Mouse (Mus musculus): ENCODE measurements around the gene Gm37240. TPM values are rescaled to one million over a fixed set of nuclear protein-coding genes. Genes with fewer than 3 reads are reported as not detected.

Gene Gm37240
- polyA plus RNA-seq, 1 experiment from 2014 or later: 4.6 TPM

DNA sequence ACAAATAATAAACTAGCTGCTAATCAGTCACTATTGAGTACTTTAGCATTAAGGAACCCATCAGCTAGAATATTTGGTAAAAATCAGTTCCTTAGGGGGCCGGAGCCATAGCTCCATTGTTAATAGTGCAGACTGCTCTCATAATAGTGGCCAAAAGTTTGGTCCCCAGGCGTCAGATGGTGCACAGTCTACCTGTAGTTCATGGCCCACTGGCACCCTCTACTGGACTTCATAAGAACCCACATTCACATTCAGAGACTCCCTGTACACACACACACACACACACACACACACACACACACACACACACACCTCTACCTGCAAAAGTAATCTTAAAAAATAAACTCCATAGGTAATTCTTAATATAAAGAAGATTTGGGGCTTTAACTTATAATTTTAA is 959.4 kb downstream of the Gm37240 start:
- Histone ChIP-seq H3K4me2 (ENCODE audit: low read depth, low read length) (no peak overlapping the region), H3K9ac (ENCODE audit: low read length) (no peak overlapping the region), H3K36me3 (ENCODE audit: control insufficient read depth, insufficient read depth, low read length) (no peaks in the 10 kb centered on the region), H3K4me1 (replicated peaks; ENCODE audit: control insufficient read depth, insufficient read depth, low read length) (peaks cover 6% of the 10 kb centered on the region), H3K4me3 (ENCODE audit: low read length) (no peak overlapping the region), H3K27ac (ENCODE audit: low read length) (no peak overlapping the region), H3K27me3 (ENCODE audit: control insufficient read depth, insufficient read depth, low read depth, low read length) (no peaks in the 10 kb centered on the region), H3K9me3 (ENCODE audit: control insufficient read depth, low read length) (no peaks in the 10 kb centered on the region)
- 80% methylated on average over 2 of the region's 2 CpGs for WGBS
- no peak for ATAC-seq (ENCODE audit: low read depth)

DNA sequence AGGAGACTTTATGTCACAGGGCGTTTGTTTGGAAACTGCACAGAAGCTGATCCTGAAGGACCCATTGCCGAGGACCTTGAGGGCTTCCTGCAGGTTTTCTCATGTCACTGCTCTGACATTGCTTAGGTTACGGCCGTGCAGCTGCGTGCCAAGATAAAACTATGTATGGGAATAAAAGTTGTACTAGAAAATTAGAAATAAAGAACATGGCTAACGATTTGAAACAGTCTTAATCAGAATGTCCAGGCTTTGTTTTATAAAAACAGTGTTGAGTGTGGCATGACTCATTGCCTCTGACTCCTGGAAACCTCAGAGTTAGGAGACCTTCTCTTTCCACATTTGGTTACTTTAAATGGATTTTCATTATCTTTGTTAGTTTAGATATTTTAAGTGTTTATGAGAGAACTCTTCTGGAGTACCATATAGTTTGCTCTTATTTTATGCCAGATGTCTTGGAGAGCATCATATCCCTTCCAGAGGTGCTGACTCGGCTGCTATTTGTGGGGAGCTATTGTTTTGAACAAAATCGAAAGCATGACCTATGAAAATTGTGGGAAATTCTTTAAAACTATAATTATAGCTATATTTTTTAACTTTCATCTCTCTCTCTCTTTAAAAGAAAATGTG is 960.0 kb downstream of the Gm37240 start:
- 39% methylated on average over 8 of the region's 8 CpGs for WGBS
- H3K4me2 ChIP-seq (ENCODE audit: low read depth, low read length): no peak overlapping the region

DNA sequence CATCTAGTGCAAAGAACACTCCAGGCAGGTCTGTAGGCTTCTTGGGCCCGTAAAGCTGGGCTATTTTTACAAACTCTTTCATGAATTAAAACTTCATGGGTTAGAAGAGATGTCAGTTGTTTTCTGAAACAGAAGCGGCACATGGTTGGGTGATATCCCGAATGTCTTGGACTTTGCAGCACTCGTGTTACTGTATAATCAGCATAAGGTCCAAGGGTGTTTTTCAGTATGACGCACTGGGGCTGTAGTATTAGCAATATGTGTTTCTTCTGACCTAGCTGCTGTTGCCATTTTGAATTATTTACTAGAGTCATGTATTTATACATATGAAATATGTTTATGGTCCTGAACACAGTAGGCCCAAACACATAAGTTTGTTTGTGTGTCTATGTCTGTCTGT is 961.2 kb downstream of the Gm37240 start:
- no peaks in the 10 kb centered on the region for H3K9me3 ChIP-seq (ENCODE audit: control insufficient read depth, low read length)
- no peaks in the 10 kb centered on the region for H3K27me3 ChIP-seq (ENCODE audit: control insufficient read depth, insufficient read depth, low read depth, low read length)
- 77% methylated on average over 5 of the region's 5 CpGs for WGBS
- no peak overlapping the region for H3K4me3 ChIP-seq (ENCODE audit: low read length)
- no peak overlapping the region for H3K9ac ChIP-seq (ENCODE audit: low read length)
- H3K36me3 ChIP-seq (ENCODE audit: control insufficient read depth, insufficient read depth, low read length): no peaks in the 10 kb centered on the region
- H3K27ac ChIP-seq (ENCODE audit: low read length): no peak overlapping the region
- H3K4me2 ChIP-seq (ENCODE audit: low read depth, low read length): no peak overlapping the region
- no peak for ATAC-seq (ENCODE audit: low read depth)
- H3K4me1 ChIP-seq (replicated peaks; ENCODE audit: control insufficient read depth, insufficient read depth, low read length): peaks cover 6% of the 10 kb centered on the region

More for the DNA sequence above, 960.0 kb downstream of the Gm37240 start:
- H3K4me1 ChIP-seq (replicated peaks; ENCODE audit: control insufficient read depth, insufficient read depth, low read length): peaks cover 6% of the 10 kb centered on the region
- H3K4me3 ChIP-seq (ENCODE audit: low read length): no peak overlapping the region
- no peaks in the 10 kb centered on the region for H3K36me3 ChIP-seq (ENCODE audit: control insufficient read depth, insufficient read depth, low read length)
- peak; percentile 69 for ATAC-seq (ENCODE audit: low read depth)
- no peaks in the 10 kb centered on the region for H3K27me3 ChIP-seq (ENCODE audit: control insufficient read depth, insufficient read depth, low read depth, low read length)
- H3K9me3 ChIP-seq (ENCODE audit: control insufficient read depth, low read length): no peaks in the 10 kb centered on the region
- H3K27ac ChIP-seq (ENCODE audit: low read length): peak overlapping the region; percentile 39; the same call in 1 of the 2 replicates
- H3K9ac ChIP-seq (ENCODE audit: low read length): no peak overlapping the region

DNA sequence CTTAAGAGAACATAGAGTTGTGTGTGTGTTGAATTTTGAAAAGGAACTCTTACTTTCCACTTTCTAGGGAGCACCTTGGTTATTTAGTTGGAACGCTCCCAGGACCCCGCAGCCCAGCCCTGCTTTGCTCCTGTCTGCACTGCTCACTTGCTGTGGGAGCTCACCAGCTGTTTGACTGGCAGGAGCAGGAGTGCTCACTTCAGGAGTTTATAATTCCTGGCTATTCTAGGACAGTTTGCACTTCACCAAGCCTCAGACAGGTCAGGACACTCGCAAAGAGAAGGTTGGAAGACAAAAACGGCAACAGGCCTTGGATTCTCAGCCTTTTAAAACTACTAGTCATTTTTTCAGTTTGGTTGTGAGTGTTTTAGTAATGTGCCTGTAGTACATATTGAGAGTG is 962.1 kb downstream of the Gm37240 start:
- Histone ChIP-seq H3K27me3 (ENCODE audit: control insufficient read depth, insufficient read depth, low read depth, low read length) (no peaks in the 10 kb centered on the region), H3K27ac (ENCODE audit: low read length) (no peak overlapping the region), H3K4me2 (ENCODE audit: low read depth, low read length) (no peak overlapping the region), H3K9ac (ENCODE audit: low read length) (no peak overlapping the region), H3K4me3 (ENCODE audit: low read length) (no peak overlapping the region), H3K9me3 (ENCODE audit: control insufficient read depth, low read length) (no peaks in the 10 kb centered on the region), H3K36me3 (ENCODE audit: control insufficient read depth, insufficient read depth, low read length) (no peaks in the 10 kb centered on the region), H3K4me1 (replicated peaks; ENCODE audit: control insufficient read depth, insufficient read depth, low read length) (peaks cover 6% of the 10 kb centered on the region)
- ATAC-seq (ENCODE audit: low read depth): no peak
- WGBS: 60% methylated on average over 4 of the region's 4 CpGs

DNA sequence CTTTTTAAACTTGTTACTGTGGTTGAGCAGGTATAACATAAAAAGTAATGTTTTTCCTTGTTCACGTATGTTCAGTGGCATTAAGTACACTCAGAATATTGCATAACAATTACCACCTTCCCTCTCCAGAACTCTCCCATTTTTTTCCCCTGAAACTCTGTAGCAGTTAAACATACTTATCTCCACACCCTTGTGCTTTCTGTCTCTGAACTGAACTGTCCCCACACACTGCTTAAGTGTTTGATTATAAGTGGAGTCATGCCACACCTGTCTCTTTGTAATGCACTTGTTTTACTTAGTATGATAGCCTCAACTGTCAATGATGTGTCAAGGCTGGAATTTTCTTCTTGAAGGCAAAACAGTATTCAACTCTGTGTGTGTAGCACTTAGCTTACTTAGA is 963.6 kb downstream of the Gm37240 start:
- H3K4me3 ChIP-seq (ENCODE audit: low read length): no peak overlapping the region
- H3K4me1 ChIP-seq (replicated peaks; ENCODE audit: control insufficient read depth, insufficient read depth, low read length): peaks cover 6% of the 10 kb centered on the region
- no peaks in the 10 kb centered on the region for H3K9me3 ChIP-seq (ENCODE audit: control insufficient read depth, low read length)
- no peak overlapping the region for H3K4me2 ChIP-seq (ENCODE audit: low read depth, low read length)
- 65% methylated on average over 1 of the region's 1 CpGs for WGBS
- no peak overlapping the region for H3K27ac ChIP-seq (ENCODE audit: low read length)
- H3K36me3 ChIP-seq (ENCODE audit: control insufficient read depth, insufficient read depth, low read length): no peaks in the 10 kb centered on the region
- no peaks in the 10 kb centered on the region for H3K27me3 ChIP-seq (ENCODE audit: control insufficient read depth, insufficient read depth, low read depth, low read length)
- ATAC-seq (ENCODE audit: low read depth): peak; percentile 63
- no peak overlapping the region for H3K9ac ChIP-seq (ENCODE audit: low read length)

DNA sequence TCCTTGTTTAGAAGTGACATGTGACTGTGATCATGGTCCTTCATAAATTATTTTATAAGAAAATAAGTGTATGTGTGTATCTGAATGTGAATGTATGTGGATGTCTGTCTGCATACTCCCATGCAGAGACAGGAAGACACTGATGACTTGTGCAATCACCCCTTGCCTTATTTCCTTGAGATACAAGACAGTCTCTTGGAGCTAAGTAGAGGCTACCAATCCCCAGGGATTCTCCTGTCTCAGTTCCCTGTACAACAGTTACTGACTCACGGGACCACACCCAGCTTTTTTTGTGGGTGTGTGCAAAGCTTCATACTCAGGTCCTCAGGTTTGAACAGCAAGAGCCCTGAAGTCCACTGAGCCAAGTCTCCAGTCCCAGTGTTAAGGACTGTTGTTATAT is 964.1 kb downstream of the Gm37240 start:
- no peaks in the 10 kb centered on the region for H3K27me3 ChIP-seq (ENCODE audit: control insufficient read depth, insufficient read depth, low read depth, low read length)
- H3K9ac ChIP-seq (ENCODE audit: low read length): no peak overlapping the region
- WGBS: 54% methylated on average over 1 of the region's 1 CpGs
- no peak overlapping the region for H3K4me2 ChIP-seq (ENCODE audit: low read depth, low read length)
- H3K4me1 ChIP-seq (replicated peaks; ENCODE audit: control insufficient read depth, insufficient read depth, low read length): peaks cover 6% of the 10 kb centered on the region
- peak; percentile 21 for ATAC-seq (ENCODE audit: low read depth)
- no peaks in the 10 kb centered on the region for H3K36me3 ChIP-seq (ENCODE audit: control insufficient read depth, insufficient read depth, low read length)
- peak overlapping the region; percentile 29; the same call in 1 of the 2 replicates for H3K27ac ChIP-seq (ENCODE audit: low read length)
- no peak overlapping the region for H3K4me3 ChIP-seq (ENCODE audit: low read length)
- no peaks in the 10 kb centered on the region for H3K9me3 ChIP-seq (ENCODE audit: control insufficient read depth, low read length)

DNA sequence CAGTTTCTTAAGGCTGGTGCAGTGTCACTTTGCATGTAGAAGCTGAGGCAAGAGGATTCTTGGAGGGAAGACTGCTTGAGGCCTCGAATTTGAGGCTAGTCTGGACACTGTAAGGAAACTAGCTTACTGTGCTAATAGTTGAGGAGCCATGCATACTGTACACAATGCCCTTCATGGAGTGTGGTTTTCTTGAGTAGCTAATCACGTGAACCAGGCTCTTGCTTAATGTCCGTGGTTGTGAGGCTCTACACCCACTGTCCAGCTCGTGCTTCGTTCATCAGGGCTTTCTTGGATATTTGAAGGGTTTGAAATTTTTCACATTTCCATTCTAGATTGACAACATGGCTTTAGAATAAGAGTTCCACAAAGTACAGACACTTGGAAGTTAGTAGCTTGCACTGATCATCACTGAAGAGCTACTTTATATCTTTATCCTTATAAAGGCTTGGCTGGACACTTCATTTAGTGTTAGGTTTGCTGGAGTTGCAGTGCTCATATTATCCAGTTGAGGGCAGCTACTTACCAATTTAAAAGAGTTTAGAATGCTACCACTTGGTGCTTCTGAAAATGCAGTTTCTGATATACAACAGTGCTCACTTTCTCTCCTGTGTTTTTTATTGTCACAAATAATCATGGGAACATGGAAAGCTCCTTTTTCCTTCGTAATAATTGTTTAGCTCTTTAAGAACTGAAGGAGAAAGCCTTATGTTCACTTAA is 965.5 kb downstream of the Gm37240 start:
- Histone ChIP-seq H3K36me3 (ENCODE audit: control insufficient read depth, insufficient read depth, low read length) (no peaks in the 10 kb centered on the region), H3K4me3 (ENCODE audit: low read length) (no peak overlapping the region), H3K9ac (ENCODE audit: low read length) (no peak overlapping the region), H3K27me3 (ENCODE audit: control insufficient read depth, insufficient read depth, low read depth, low read length) (no peaks in the 10 kb centered on the region), H3K4me2 (ENCODE audit: low read depth, low read length) (no peak overlapping the region), H3K27ac (ENCODE audit: low read length) (no peak overlapping the region), H3K4me1 (replicated peaks; ENCODE audit: control insufficient read depth, insufficient read depth, low read length) (peaks cover 6% of the 10 kb centered on the region), H3K9me3 (ENCODE audit: control insufficient read depth, low read length) (no peaks in the 10 kb centered on the region)
- WGBS: 69% methylated on average over 6 of the region's 6 CpGs
- no peak for ATAC-seq (ENCODE audit: low read depth)

DNA sequence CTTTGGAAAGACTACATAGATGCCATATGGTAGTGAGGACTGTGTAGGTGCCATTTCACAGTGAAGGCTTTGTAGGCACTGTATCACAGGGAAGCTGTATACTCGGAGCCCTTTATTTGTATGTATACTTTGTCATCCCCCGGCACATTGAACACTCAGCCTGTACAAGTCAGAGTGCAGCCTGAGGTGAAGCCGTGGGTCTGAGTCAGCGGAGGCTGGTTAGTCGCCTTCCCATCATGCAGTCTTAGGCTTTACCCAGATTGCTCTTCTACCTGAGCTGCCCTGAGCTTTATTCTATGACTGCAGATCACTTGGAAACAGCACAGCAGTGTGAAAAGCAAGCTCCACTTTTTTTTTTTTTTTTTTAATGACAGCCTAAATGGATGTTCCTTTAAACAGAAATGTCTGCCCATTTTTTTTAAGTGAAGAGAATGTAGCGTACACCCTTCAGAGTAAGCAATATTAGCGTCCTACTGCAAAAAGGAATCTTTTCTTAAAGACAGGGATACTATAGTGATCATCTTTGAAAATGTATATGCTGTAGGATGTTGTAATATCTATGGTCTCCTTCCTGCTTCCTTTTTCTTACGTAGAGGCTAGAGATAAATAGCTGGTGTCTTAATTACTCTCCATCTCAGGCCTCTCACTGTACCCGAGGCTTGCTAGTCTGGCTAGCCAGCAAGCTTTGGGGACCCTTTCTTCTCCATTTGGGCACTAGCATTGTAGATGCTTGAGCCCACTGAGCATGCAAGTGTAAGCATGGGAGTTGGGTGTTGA is 969.2 kb downstream of the Gm37240 start:
- Histone ChIP-seq H3K4me3 (ENCODE audit: low read length) (no peak overlapping the region), H3K9me3 (ENCODE audit: control insufficient read depth, low read length) (no peaks in the 10 kb centered on the region), H3K27me3 (ENCODE audit: control insufficient read depth, insufficient read depth, low read depth, low read length) (no peaks in the 10 kb centered on the region), H3K9ac (ENCODE audit: low read length) (no peak overlapping the region), H3K4me1 (replicated peaks; ENCODE audit: control insufficient read depth, insufficient read depth, low read length) (no peaks in the 10 kb centered on the region; the same call in 1 of the 2 replicates), H3K4me2 (ENCODE audit: low read depth, low read length) (no peak overlapping the region), H3K27ac (ENCODE audit: low read length) (no peak overlapping the region), H3K36me3 (ENCODE audit: control insufficient read depth, insufficient read depth, low read length) (no peaks in the 10 kb centered on the region)
- 56% methylated on average over 9 of the region's 9 CpGs for WGBS
- no peak for ATAC-seq (ENCODE audit: low read depth)

DNA sequence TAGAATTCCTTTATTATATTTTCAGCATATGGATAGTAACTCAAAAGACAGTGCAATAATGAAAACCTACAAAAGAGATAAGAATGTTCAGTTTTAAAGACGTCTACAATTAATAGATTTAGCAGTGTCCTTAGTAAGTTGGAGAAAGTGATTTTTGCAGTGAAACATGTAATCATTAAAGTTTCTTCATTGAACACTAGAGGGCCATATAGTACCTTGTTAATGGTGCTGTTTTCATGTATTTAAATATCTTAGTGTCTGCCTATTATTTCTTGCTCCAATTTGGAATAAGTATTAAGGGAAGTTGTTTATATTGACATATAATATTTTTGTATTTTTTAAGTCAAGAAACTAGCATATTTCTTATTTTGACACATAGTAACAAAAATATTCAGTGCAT is 973.0 kb downstream of the Gm37240 start:
- Histone ChIP-seq H3K27me3 (ENCODE audit: control insufficient read depth, insufficient read depth, low read depth, low read length) (no peaks in the 10 kb centered on the region), H3K9ac (ENCODE audit: low read length) (no peak overlapping the region), H3K36me3 (ENCODE audit: control insufficient read depth, insufficient read depth, low read length) (no peaks in the 10 kb centered on the region), H3K4me3 (ENCODE audit: low read length) (no peak overlapping the region), H3K4me2 (ENCODE audit: low read depth, low read length) (no peak overlapping the region), H3K9me3 (ENCODE audit: control insufficient read depth, low read length) (no peaks in the 10 kb centered on the region), H3K4me1 (replicated peaks; ENCODE audit: control insufficient read depth, insufficient read depth, low read length) (no peaks in the 10 kb centered on the region), H3K27ac (ENCODE audit: low read length) (no peak overlapping the region)
- WGBS: 31% methylated on average over 1 of the region's 1 CpGs
- no peak for ATAC-seq (ENCODE audit: low read depth)
